Mouse (Mus musculus) spleen, adult 18-20 months (tissue): ENCODE data around the gene Dda1.

Experiments used
- DNase-seq, 2 experiments: peaks; one replicate each; pipeline ENCODE4 v3.0.0; 2022; ENCODE audit warnings: mixed read lengths in 2 of 2

Gene Dda1

DNA sequence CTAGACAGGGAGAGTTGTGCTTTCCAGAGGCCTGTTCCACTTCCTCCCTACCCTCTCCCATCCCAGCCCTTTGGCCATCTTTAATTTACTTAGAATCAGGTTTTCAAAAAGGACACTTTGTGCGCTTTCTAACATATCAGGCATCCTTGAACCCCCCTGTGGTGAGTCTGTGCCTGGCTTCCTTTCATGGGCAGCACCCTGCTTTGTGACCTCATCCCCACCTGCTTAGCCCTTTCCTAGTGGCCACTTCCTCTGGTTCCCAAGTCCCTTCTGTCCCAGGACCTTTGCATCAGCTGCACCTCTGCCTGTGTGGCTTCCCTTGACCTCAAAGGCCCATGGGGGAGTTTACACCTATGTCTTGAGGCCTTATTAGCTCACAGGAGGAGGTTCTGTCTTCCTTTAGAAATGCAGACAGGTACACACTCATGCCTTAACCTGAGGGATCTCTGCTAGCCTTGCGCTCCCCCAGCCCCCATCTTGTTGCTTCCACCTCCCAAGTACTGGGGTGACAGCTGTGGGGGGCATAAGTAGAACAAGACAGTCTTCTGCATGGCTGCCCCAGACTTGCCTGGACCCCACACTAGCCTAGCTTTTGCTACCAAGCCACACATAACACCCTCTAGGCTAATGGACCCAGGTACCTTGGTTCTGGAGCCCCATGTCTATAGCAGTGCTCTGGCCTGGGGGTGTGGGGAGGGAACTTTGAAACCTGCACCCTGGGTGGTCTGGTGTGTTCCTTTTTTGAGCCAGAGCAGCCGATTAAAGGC, 1.3 kb downstream of the Dda1 start:
- no peak for DNase-seq

DNA sequence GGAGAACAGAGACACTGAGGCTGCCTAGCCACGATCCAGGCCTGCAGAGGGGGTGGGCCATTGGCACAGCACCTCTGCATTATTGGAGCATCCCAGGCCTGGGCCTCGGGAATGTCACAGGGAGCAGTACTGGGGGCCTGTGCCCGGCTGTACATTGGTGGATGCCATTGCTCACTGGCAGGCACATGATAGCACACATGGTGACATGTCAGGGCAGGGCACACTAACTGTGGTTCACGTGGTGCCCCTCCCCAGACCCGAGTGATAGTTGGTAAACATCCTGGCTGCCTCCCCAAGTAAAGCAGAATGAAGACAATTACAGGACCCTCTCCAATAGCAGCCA, 1.9 kb downstream of the Dda1 start:
- no peak for DNase-seq

DNA sequence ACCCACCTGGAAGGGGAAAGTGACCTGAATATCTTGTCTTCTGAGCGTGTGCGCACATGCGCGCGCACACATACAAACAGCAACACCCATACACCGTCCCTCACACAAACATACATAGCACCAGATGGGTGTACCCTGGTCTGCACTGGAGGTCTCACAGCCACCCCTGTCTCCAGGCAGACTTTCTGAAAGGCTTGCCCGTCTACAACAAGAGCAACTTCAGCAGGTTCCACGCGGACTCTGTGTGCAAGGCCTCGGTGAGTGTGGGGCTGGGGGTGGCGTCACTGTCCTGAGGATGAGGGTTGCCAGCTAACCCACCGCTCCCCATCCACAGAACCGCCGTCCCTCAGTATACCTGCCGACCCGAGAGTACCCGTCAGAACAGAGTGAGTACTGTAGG, 2.9 kb downstream of the Dda1 start:
- DNase-seq = no peak

- DNase-seq = no peak
Measured at GRCm38 (mm10) chr8:71472601-71473386, 3.8 kb downstream of the Dda1 start.

GRCm38 (mm10) chr8:71474344-71474743, 5.3 kb downstream of the Dda1 start:
- no peak for DNase-seq

- DNase-seq = no peak
Measured at GRCm38 (mm10) chr8:71474785-71475701, 6.0 kb downstream of the Dda1 start.

GRCm38 (mm10) chr8:71475702-71476075, 6.7 kb downstream of the Dda1 start:
- no peak for DNase-seq

GRCm38 (mm10) chr8:71476099-71476940, 7.3 kb downstream of the Dda1 start:
- DNase-seq = peak; percentile 65 to 79

GRCm38 (mm10) chr8:71477196-71477845, 8.3 kb downstream of the Dda1 start:
- no peak for DNase-seq

- no peak for DNase-seq
Measured at GRCm38 (mm10) chr8:71478943-71479342, 9.9 kb downstream of the Dda1 start.

DNA sequence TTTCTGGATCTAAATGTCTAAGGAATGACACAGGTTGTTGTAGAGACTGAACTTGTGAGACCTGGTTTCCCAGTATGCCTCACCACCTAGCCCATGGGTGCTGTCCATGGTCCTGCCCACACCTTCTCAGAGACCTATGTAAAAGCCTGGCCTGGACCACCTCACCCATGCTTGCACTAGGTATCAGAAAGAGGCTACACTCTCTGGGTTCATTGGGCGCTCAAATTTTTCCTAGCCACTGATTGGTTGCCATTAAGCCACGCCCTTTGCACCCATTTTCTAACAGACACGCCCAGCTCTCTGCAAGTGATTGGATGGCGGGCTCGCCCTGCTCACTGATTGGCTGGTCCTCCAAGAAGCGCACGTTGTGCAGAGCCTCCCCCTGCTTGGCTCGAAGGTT, 14.9 kb downstream of the Dda1 start:
- DNase-seq = peak in 1 of 2 experiments; percentile 45

DNA sequence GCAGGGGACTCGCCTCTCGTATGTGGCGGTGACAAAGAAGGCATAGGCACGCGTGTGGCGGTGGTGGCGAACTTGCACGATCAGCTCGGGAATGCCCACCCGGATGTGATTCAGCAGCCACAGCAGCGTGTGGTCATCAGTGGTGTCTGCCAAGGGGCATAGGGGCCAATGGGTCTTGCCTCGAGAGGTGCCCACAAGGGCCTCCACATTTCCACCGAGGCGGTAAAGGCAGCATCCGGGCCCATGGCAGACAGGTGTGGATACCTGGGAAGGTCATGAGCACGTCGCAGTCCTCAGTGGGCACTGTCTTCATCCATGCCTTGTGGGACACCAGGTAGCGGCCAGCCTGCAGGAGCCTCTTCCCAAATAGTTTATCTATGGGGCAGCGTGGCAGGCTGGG, 15.7 kb downstream of the Dda1 start:
- DNase-seq = no peak

DNA sequence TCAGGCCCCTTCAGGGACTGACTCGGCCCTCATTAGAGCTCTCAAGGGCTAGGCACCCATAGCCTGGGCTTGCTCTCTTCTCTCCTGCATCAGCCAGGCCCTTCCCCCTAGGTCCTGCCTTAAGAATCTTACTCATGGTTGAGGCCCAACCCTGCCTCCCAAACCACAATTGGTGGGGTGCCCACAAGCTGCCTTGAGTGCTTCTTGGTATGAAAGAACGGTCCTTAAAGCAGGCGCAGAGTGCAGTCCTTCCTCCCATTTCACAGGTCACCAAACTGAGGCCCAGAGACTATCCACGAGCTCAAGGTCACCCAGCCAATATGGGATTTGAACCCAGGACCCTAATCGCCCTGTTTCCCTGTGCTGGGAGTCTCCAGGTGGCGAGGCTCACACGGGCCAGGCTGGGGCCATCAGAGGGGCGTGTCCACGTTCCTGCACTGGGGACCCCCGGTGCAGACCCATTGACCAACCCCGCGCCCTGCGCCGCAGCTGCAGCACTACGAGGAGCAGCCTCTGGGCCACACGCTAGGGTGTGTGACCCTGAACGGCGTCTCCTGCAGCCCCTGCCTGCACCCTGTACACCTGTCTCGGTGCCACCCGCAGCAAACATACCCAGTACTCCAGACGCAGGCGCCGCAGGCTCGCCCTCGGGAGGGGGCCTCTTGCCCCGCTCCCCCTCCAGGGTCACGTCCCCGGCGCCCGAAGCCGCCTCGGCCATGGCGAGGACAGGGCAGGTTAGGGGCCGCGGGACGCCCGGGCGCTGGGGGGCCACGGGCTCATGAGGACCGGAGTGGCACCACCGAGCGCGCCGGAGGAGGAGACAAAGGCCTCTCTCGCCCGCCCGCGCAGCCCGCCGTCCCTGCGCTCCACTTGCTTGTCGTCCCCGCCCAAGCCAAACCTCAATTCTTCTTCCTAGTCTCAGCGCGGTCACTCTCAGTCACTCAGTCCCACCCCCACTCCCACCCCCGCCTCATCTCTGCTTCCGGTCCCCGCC, 16.4 kb downstream of the Dda1 start, which contains the start of gene Ano8:
Ano8 (minus strand) TSS at position 822 of the 994 bp plus-strand sequence.
- DNase-seq = peak; percentile 66 to 74

GRCm38 (mm10) chr8:71486136-71486529, 17.1 kb downstream of the Dda1 start:
- DNase-seq = no peak

- peak; percentile 63 to 79 for DNase-seq
Measured at GRCm38 (mm10) chr8:71487691-71488445, 18.9 kb downstream of the Dda1 start, which contains the start of gene Gtpbp3. Gtpbp3 (plus strand) TSS chr8:71488103.

DNA sequence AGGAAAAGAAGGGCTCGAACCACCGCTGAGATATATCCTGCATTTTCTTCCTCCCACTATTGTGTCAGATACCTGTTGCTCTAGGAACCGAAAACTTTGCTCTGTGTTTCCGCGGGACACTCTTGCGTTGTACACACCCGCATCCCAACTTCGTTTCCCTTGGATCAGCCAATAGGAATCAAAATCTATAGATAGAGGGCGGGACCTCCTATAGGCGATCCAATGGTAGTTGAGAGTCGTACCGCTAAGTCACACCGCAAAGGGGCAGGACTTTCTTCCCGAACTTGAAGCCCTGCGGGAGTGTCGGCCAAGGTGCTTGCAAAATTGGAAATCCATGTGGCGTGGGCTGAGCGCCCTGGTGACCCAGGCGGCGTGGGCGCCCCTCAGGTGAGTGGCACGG, 19.5 kb downstream of the Dda1 start:
- DNase-seq = peak; percentile 70 to 83

- peak; percentile 65 to 76 for DNase-seq
Measured at GRCm38 (mm10) chr8:71495039-71495438, 26.0 kb downstream of the Dda1 start.

DNA sequence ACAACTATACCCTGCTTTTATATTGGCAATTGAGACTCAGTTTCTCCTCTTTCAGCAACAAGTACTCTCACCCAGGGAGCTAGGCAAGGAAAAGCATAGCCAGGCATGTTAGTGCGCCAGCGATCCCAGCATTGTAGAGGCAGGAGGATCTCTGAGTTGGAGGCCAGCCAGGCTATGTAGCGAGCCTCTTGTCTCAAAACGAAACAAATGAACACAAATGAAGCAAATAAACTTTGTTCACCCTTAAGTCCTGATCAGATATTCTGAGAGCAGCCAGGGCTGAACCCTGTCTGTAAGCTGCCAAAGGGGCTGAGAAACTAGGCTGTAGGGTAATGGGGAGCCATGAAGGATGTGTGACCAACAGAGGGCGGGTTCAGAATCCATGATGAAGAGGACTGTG, 26.8 kb downstream of the Dda1 start:
- DNase-seq = no peak

GRCm38 (mm10) chr8:71496481-71496880, 27.5 kb downstream of the Dda1 start:
- peak; percentile 38 to 48 for DNase-seq
